Mouse (Mus musculus) activated CD4-positive, CD25-positive, alpha-beta regulatory T cell (primary cell): ENCODE measurements around the gene Carnmt1. TPM values are rescaled to one million over a fixed set of nuclear protein-coding genes. Genes with fewer than 3 reads are reported as not detected.

Experiments
- polyA plus RNA-seq, 2 experiments: library from polyadenylated mRNA; unstranded; fragments of 100-300 nt; shearing (Covaris generic); gene quantifications; one replicate each; pipeline ENCODE4 v1.2.1; 2017

The Carnmt1 gene
- polyA plus RNA-seq, result 10 to 100 TPM; 23.6 to 24.2 TPM

GRCm38 (mm10) chr19:18670608-18671007, at the start of gene Carnmt1:
Gene Carnmt1, plus strand, starts transcription at chr19:18670764.

GRCm38 (mm10) chr19:18631644-18632219, 38.8 kb upstream of the Carnmt1 start, which contains the start of the genes Ostf1 and Nmrk1:
Gene Ostf1, minus strand, starts transcription at chr19:18631823.
Gene Nmrk1, plus strand, starts transcription at chr19:18631950.

GRCm38 (mm10) chr19:18712866-18713300, 42.3 kb downstream of the Carnmt1 start, which contains the start of gene D030056L22Rik:
Gene D030056L22Rik, plus strand, starts transcription at chr19:18713193.

GRCm38 (mm10) chr19:18749598-18750339, 79.2 kb downstream of the Carnmt1 start, which contains the start of gene Trpm6:
Gene Trpm6, plus strand, starts transcription at chr19:18749983.

Other genes starting within 250 kb of the Carnmt1 start
- 100 to 1,000 TPM; 163 to 200 TPM for gene Ostf1, start 38.9 kb upstream of the Carnmt1 start, polyA plus RNA-seq
- 10 to 100 TPM in 1 of 2 experiments, 1 to 10 TPM in 1; 9.9 to 11.6 TPM for gene Nmrk1, start 38.8 kb upstream of the Carnmt1 start, polyA plus RNA-seq
- 10 to 100 TPM; 23.8 to 28.4 TPM for gene D030056L22Rik, start 42.4 kb downstream of the Carnmt1 start, polyA plus RNA-seq
- 1 to 10 TPM; 1.2 to 3.2 TPM for gene Trpm6, start 79.2 kb downstream of the Carnmt1 start, polyA plus RNA-seq